Mouse (Mus musculus): Measurements from ENCODE around the gene Arl3.
"Not testable (repeated sequence)": the region's sequence is repeated elsewhere in the genome, so short reads cannot be mapped to it uniquely, and the experiment has no call there.

The Arl3 gene

DNA sequence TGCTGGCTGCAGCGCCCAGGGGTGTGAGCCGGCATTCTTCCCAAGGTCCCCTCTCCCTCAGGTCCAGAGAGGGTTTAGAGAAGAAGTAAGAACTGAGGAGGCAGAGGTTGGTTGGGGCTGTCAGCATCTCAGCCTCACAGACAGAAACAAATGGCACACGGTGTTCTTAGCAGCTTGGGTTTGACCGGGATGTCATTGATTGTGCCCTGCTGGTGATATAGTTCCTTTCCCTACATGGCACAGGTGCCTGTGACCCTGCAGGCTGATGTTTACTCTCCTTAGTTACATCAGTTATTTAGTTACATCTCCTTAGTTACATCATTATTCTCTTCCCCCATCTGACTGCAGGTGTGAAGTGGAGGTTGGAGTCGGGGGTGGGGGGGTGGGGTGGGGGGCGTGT is 18.6 kb upstream of the Arl3 start:
- DNase-seq (ENCODE audit: low spot score), result no peak

DNA sequence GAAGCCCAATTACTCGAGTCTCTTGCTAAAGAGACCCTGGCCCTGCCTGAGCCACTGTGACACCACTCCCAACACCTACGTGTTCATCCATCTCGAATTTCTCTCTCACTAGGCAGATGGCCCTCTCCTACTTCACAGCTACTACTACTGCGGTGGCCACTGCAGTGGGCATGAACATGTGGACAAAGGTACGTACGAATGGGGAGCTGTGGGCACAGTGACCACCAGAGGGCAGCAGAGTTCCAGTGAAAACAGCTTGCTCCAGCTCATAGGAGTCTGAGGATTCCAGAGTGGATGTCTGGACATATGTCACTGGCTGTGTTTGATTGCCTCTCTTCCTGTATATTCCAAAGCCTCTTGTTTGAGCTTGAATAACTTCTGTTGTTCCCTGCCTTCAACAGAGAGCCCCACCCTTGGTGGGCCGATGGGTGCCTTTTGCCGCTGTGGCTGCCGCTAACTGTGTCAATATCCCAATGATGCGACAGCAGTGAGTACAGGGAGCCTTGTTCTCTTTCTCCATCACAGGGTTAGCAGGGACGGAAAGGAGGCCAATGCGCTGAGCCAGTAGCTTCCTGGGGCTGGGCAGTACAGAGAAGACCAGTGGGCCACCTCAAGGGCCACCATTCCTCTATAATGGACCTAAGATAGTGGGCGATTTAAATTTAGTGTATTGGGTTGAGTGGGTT is 15.0 kb upstream of the Arl3 start:
- DNase-seq (ENCODE audit: low spot score), result peak; percentile 87

DNA sequence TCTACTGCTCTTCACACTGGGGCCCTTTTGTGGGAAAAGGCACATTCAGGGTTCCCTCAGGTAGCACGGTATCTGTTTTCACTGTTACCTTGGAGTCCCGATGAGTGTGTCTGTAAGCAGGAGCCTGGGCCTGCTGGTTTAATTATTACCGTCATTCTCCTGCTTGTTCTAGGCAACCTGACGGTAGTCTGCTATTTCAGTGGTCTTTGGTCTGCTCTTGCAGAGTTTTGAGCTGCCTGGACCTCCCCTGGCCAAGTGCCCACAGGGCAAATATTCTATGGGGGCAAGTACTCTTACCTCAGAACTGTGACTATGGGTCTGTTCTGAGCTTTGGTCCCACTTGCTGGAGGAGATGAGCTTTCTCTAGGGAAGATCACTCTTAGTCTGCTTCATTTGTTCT is 2.2 kb upstream of the Arl3 start:
- no peak for DNase-seq (ENCODE audit: low spot score)

DNA sequence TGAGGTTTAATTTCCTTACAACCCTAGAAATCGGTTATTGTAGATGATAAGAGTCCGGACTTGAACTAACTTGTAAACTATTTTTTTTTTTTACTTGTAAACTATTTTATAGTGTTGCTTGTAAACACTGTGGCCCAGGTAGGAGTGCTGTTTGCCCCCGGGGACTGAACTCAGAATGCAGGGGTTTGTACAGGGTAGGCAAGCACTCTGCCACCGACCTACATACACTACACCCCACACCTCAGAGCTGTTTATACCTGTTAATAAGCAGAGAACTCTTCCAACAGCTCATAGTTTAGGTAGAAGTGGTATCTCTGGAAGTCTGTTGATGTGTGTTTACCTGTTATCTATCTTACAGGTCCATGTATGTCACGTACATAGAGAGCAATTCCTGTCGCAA is 992 bp upstream of the Arl3 start:
- no peak for DNase-seq (ENCODE audit: low spot score)

GRCm38 (mm10) chr19:46572548-46572947 is 450 bp downstream of the Arl3 start:
- no peak for DNase-seq (ENCODE audit: low spot score)

- no peak for DNase-seq (ENCODE audit: low spot score)
These were observed 1.1 kb downstream of the Arl3 start for GRCm38 (mm10) chr19:46571878-46572244.

GRCm38 (mm10) chr19:46571211-46571877 is 1.7 kb downstream of the Arl3 start:
- DNase-seq (ENCODE audit: low spot score), result not testable (repeated sequence)

- DNase-seq (ENCODE audit: low spot score), result no peak
These were observed 8.9 kb downstream of the Arl3 start for GRCm38 (mm10) chr19:46564043-46564462.

DNA sequence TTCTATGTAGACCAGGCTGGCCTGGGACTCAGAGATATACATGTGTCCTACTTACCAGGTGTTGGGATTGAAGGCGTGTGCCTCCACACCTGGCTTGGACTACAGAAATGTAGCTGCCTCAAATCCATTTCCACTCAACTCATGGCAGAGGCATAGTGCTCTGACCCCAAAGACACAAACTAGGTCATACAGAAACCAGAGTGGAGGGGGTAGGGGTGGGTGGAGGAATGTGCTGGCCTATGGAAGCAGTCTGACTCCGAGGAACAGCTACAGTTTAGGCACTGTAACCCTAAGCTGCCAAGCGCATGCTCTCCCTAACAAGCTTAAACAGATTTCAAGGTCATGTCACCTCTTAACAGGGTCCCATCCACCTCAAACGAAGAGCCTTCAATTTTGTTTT is 9.4 kb downstream of the Arl3 start:
- no peak for DNase-seq (ENCODE audit: low spot score)

GRCm38 (mm10) chr19:46562581-46563515 is 10.2 kb downstream of the Arl3 start:
- DNase-seq (ENCODE audit: low spot score), result no peak

DNA sequence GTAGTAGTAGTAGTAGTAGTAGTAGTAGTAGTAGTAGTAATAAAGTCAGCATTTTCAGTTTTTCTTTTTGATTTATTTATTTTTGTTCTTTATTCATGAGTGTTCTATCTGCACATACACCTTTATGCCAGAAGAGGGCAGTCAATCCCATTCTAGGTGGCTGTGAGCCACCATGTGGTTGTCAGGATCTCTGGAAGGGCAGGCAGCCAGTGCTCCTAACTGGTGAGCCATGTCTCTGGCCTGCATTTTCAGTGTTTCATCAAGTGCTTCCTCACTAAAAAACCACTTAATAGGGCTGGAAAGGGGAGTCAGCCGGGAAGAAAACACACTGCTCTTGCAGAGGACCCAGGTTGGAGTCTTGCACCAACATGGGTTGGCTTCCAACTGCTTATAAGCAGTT is 10.9 kb downstream of the Arl3 start:
- peak; percentile 57 for DNase-seq (ENCODE audit: low spot score)

GRCm38 (mm10) chr19:46558631-46559030 is 14.4 kb downstream of the Arl3 start:
- DNase-seq (ENCODE audit: low spot score), result no peak

- no peak for DNase-seq (ENCODE audit: low spot score)
These were observed 15.0 kb downstream of the Arl3 start for GRCm38 (mm10) chr19:46558009-46558408.

DNA sequence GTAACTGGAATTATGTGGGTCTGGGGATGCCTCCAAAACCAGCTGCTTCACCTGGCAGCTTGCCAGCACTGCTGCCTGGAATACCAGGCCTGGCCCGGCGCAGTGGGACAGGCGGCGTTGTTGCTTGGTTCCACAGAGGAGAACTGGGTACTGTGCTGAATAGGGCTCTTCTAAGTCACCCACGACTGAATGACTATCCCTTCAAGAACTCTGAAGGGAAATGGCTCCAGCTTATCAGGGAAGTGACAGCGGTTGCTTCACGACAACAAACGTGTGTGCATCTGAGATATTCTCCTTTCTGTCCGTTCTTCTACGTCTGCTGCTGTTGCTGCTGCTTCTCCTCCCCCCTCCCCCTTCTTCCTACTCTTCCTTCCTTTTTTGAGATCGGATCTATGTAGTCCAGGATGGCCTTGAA is 19.4 kb downstream of the Arl3 start:
- DNase-seq (ENCODE audit: low spot score), result peak; percentile 61

GRCm38 (mm10) chr19:46552496-46552895 is 20.5 kb downstream of the Arl3 start:
- no peak for DNase-seq (ENCODE audit: low spot score)

- no peak for DNase-seq (ENCODE audit: low spot score)
These were observed 22.6 kb downstream of the Arl3 start for GRCm38 (mm10) chr19:46550385-46550784.

DNA sequence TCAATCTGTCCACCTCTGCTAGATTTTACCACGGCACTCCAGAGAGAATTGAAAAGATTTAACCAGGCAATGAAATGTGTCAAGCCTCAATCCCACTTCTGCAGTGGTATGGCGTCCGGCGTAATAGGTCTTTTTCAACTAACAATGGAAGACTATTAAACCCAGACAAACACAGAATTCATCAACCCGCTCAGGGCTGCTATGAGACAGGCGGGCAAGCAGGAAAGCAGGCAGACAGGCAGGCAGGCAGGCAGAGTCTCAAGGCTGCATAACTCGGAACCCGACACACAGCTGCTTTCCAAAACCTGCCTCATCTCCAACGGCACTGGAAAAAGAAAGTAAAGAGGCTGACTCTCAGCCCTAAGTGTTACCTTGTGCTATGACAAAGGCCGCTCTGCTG is 24.9 kb downstream of the Arl3 start:
- no peak for DNase-seq (ENCODE audit: low spot score)

GRCm38 (mm10) chr19:46547565-46547964 is 25.4 kb downstream of the Arl3 start:
- DNase-seq (ENCODE audit: low spot score), result no peak

DNA sequence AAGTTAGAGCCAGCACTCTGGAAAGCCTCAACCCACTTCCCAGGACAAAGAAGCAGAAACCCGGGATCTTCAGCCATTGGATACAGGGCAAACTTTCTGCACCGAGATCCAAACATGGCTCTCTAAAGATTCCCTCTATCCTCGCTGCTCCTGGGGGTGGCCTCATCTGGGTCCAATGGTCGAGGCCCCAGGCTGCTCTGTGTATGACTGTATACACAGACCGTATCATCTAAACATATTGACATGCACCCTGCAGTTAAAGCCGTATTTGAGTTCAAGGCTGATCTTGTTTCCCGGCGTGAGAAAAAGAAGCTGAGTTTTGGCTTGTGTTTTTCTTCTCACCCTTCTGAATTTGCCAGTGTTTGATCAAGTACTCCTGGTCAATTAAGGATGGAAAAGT is 30.2 kb downstream of the Arl3 start:
- DNase-seq (ENCODE audit: low spot score), result no peak

DNA sequence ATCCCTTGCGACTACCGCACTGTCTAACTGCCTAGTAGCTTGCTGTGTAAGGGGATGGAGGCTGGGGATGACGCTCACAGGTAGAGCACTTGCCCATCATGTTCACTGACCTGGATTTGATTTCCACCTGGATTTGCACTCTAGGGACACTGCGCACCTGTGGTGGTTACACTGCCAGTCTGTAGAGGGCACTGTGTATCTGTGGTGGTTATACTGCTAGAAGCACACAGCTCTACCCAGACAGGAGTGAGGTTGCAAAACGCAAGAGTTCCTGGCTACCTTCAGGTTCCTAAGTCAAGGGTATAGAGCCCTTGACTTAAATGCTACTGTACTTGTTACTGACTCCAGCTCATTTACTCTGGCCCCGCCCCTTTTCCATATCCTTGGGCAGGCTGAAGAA is 34.8 kb downstream of the Arl3 start:
- DNase-seq (ENCODE audit: low spot score), result no peak

DNA sequence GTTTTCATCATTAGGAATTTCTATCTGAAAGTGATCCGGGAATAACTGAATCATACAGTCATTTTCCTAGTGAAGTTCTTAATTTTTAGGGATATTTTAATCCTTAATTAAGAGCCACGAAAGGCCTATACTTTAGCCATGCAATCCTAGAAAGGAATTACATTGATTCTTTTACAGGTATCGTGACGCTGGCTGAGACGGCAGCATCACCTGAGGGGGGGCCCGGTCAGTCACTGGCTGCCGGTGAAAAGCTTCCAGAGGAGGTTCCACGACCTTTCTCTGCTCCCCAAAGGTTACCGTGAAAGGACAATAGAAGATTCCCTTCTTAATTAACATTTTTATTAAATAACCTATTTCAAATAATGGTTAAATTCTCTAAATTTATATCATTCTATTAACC is 35.6 kb downstream of the Arl3 start:
- no peak for DNase-seq (ENCODE audit: low spot score)

DNA sequence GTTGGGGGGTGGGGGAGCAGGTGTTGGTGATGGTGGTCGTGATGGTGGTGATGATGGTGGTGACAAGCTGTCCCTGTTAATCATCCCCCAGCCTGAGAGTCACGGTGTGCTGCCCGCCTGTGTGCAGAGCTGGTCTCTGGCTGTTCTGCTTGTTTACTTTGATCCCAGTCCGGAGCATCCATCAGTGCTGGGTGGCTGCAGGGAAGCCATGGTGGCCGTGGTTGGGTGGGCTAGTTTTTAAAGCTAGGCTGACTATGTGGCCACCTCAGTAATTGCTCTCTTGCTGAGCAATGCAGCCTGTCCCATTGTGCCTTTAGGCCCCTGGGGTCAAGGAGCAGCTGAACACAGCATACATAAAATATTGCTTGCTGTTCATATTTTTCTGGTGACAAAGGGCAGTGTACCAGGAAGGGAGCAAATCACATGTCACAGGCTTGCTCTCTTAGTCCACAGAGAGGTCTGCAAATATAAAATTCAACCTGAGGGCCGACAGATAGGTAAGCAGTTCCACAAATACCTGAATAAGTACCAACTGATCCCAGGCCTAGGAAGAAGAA is 38.4 kb downstream of the Arl3 start:
- no peak for DNase-seq (ENCODE audit: low spot score)

DNA sequence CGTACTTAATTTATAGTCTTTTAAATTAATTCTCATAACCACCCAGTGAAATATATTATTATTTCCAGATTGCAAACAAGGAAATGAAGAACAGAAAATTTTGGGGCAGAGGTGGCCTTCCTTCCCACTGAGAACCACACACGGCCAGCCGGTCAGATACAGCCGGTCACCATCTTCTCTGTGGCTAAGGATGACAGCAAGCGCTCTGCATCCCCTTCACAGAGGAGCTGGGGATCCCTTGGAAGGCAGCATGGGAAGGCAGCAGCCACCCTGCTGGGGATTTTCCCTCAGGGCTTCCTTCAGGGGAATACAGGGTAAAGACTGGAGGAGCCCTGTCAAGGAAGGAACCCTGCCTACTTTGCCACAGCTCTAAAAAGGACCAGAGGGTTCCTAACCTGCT is 39.5 kb downstream of the Arl3 start:
- DNase-seq (ENCODE audit: low spot score), result no peak
